Mouse (Mus musculus) embryo, embryonic 10 days (tissue): ENCODE data around the gene Gm38100.

ENCODE experiments used
- DNase-seq: peaks from one replicate; pipeline ENCODE4 v3.0.0-alpha.2; 2015; ENCODE audit warnings: low spot score

The Gm38100 gene

DNA sequence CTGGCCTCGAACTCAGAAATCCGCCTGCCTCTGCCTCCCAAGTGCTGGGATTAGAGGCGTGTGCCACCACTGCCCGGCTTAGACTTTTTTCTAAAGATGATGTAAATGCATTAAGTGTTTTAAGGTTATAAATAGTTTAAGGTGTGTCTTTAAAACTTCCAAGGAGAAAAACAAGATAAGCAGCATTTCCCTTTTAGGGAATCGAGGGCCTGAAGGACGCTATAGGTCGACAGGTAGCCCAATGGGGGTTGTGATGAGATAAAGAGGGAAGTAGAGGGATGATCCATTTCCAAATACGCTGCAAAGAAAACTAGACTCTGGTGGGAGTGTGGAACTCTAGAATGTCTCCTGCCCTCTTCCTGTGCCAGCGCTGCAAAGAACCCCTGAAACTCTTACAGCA, at the start of gene Gm38100:
Gene Gm38100 (plus strand): TSS at position 301 of the 400 bp plus-strand sequence.
- no peak for DNase-seq

DNA sequence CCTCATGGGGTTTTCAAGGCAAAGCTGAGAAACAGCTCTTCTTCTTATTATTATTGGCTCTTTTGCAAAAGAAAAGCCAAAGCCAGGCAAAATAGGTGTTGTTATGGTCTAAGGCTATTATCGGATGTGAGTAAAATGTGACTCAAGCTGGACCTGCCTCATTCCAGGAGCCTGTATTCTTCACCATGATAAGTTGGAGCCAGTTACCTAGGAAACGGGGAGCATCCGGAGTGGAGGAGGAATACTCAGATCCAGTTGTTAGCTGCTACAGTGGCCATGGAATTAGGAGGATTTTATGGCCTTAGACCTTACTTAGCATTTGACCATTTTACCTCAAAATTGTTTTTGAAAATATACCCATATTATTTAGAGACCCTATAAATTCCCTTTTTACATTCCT, 49.4 kb upstream of the Gm38100 start:
- DNase-seq = no peak

DNA sequence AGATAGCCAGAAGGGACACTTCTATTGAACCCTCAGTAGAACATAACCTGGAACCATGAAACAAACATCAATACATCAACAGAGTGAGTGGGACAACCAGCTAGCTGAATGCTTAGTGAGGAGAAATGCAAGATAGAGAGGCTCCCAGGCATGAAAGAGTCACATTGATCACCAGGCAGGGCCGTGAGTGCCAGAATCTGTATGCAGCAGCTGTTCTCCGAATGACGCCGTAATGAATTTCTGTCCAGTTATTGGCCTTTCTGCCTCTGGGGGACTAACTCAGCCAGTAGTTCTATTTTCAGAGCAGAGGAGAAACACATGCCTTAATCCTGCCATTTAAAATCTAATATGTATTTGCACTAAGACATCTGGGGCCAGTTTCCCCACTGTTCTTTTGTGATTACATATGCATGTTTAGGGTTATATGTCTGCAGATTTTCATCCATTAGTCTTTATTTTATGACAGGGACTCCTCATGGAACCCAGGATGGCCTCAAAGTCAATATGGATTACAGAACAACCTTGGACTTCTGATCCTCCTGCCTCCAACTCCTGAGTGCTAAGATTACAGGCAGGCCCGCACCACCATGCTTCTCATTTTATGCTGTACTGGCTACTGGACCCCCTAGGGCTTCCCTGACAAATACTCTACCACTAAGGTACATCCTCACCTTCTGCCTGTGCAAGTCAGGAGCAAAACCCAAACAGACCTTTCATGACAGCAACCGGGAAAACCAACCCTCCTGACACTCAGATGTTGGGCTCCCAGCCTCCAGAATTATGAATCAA, 47.9 kb upstream of the Gm38100 start:
- DNase-seq = no peak

DNA sequence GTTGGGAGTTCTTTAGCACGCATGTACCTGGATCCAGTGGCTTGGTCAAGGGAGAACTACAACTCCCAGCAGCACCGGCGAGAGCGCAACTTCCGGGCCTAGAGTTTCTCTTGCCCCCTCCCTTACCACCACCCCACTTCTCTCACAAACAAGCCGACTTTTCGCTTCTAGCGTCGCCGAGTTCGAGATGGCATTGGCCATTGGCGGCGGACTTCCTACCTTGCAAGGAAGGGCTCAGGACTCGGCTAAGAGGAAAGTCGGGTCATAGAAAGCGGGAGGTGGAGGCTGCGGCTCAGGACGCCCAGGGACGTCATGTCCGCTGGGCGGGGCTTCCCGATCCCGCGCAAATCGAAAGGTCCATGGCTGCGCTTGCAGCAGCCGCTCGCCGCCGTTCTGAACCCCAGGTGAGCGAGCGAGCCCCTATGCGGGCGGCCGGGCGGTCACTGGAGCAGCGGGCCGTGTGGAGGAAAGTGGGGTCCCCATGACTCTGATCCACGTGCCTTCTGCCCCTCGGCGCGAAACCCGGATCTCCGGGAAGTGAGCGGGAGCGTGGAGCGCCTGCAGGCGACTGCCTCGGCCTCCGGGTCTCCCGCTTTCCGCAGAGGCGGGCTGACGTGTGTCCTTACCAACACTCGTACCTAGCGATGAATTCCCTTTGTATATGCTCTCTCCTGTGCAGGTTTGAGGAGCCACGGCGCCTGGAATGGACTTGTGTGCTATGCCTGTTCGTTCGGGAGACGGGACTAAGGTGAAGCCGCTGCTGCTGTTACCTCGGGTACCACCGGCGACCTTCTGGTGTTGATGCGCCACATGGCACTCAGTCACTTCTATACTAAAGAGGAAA, 39.5 kb upstream of the Gm38100 start, which contains the start of gene Exo1:
Gene Exo1 (plus strand): TSS at position 129 of the 844 bp plus-strand sequence.
- DNase-seq = peak; percentile 89

DNA sequence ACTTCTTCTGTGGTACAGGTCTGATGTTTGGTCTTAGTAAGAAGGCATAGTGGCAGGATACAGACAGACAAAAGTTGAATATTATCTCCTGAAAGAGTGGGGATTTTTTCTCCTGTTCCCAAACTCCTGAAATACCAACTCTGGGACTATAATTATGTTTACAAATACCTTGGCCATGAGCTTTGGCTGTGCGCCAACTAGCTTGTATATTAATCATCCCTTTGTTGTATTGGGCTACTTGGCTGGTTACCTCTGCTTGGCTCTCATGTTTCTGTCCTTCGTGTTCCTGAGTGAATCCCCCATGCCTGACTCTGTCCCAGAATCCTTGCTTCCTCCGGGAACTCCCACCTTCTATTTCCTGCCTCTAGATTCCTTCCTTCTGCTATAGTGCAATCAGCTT, 36.7 kb upstream of the Gm38100 start:
- DNase-seq = no peak

DNA sequence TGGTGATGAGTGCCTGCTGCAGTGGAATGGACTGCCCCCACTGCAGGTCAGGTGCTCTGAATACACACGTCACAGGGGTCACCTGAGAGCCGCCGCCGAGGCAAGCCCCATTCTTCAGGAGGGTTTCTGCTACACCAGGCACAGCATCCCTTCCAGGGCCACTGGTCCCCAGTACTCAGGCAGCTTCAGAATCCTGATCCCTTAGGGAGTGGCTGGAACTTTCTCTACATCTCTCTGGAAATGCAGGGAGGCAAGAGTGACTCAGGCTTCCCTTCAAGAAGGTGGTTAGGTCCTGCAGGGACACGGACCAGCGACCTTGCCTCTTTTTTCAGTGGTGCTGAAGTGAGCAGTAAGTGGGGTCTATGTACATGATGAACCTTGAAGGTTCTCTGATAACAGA, 26.9 kb upstream of the Gm38100 start:
- DNase-seq = no peak

DNA sequence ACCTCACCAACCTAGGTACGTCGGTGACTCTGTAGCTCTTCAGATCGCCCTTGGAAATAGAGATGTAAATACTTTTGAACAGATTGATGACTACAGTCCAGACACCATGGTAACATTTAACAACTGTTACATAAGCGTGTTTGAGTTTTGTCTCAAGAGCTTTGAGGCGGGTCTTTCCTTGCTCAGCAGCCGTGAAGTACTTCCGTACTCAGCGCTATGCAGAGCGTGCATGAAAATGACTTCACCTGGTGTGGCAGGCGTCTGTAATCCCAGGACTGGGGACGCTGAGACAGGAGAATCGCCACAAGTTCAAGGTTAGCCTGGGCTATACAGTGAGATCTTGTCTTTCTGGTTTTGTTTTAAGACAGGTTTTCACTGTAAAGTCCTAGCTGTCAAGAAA, 26.4 kb upstream of the Gm38100 start:
- DNase-seq = no peak

DNA sequence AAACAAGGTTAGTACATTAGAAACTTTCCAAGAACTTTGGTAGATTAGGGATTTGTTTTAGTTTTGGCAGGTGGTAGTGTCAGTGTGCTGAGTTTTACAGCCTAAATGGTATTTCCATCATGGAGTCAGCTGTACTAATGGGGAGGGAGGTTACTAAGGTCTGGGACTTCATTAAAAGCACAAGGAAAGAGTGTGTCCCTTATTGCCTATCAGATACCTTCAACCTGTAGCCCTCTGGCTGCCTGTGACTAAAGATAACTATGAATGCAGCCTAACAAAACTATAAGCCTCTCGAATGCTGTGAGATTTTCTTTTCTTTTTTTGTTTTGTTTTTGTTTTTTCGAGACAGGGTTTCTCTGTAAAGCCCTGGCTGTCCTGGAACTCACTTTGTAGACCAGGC, 8.9 kb upstream of the Gm38100 start:
- no peak for DNase-seq

DNA sequence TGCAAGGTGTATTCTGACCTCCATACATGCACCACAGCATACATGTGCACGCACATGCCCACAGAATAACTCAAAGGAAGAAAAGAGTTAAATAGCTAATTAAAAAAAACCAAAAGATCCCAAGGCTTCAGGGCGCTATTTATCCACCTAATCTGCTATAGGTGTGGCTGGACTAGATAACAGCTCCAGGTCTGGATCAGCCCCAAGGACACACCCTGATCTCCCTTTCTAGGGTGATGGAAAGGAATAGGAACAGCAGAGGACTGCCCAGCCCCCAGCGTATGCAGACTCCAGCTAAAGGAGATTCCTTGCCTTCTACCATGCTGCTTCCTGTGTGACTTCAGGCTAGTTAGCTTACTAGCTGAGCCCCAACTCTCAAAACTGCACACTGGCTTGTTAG, 8.1 kb upstream of the Gm38100 start:
- DNase-seq = no peak

DNA sequence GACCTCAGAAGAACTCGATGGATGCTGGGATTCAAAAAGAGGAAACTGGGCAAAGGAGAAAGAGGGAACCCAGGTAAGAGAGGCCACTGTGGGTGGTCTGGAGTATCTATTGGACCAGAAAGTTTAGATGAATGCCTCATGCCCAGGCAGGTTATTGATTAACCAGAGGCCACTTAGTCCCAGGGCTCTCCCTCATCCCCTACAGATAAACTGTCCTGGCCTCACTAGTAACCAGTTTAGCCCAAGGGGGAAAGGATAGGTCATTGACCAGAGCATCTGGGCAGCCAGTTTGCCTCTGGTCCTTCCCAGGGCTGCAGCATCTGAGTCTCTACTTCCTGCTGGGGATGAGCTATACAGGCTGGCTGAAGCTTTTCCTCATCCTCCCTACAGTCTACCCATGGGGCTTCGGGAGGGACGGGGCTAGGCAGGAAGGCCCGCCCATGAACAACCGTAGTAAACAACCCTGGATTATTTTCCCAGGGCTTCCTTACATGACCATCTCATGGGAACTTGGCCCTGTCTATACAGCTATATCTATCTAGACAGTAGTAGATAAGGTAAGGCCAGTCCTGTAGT, 6.3 kb upstream of the Gm38100 start:
- DNase-seq = no peak

DNA sequence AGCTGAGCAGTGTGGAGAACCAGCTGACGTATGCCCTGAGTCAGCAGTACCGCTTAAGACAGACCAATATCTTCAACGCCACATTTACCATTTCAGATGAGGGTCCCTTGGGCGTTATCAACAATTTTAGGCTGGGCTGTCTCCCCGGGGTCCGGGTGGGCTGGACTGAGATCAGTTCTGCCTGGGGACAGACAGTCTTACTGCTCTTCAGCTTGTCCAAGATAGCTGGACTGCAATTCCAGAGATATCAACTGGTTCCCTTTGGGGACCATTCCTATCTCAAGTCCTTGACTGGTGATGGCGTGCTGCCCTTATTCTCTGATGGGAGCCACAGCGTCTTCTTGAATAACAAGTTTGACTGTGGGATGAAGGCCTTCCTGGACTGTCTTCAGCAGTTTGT, 962 bp downstream of the Gm38100 start:
- no peak for DNase-seq

DNA sequence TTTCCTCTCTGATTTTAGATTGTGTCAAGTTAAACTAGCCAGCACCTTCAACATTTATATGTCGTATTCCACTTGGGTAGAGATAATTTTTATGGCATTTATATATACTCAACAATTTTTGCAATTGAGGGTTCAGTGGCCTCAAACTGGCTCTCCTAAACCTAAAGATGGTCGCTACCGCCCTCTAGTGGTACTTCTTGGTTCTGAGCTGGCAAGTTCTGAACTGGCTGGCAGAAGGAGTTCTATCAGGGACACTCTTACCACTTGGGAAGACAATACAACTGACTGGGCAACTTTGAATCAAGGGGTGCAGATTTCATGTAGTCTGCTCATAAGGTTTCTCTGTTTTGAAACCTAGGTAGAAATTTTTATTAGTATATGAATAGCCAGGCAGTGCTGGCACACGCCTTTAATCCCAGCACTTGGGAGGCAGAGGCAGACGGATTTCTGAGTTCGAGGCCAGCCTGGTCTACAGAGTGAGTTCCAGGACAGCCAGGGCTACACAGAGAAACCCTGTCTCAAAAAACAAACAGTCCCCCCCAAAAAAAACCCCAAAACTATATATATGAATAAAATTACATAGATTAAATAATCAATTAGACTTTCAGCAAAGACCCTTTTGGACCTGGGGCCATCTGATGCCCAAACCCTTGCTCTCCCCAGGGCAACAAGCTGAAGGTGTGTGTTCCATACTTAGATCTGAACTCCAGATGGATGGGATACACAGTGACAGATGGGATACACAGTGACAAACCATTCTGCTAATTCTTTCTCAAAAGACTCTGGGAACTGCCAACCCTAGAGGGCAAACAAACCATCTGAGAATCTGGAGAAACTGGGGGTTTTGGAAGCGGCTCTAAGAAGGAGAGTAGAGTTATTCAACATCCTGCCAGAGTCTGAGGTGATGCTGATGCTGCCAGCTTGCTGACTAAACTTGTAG, 4.0 kb downstream of the Gm38100 start:
- peak; percentile 82 for DNase-seq

DNA sequence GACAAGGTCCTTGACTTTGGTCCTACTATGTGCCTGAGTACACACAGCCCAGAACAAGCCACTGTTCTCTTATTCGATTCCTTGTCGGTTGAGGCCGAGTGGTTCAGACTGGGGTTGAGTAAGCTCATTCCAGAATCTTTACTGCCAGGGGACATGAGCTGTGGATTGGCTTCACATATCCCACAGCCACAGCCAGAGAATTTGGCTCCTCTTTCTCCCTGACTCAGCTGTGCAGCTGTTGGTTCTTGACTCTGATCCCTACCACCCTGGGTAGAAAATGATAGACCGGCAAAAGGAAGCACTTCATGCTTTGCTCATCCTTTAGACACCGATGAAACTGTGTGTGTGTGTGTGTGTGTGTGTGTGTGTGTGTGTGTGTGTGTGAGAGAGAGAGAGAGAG, 11.3 kb downstream of the Gm38100 start:
- no peak for DNase-seq

DNA sequence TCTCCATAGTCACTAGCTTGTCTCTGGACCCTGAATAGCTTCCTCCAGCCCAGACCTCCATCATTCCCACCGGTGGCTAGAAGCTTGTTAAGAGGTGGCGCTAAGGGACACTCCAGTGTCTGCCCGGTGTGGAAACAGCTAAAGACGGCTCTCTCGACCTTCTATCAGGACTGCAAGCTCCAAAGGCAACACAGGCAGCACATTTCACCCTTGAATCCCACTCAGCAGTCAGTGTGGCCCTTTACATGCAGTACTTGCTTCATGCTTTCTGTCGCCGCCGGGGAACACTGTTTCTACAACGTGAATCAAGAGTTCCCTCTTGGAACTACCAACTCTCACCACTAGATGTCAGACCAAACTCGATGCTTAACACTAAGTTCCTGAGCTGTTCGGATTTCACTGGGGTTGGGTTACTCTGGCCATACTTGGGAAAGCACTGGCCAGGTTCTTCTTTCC, 16.2 kb downstream of the Gm38100 start:
- peak; percentile 95 for DNase-seq

DNA sequence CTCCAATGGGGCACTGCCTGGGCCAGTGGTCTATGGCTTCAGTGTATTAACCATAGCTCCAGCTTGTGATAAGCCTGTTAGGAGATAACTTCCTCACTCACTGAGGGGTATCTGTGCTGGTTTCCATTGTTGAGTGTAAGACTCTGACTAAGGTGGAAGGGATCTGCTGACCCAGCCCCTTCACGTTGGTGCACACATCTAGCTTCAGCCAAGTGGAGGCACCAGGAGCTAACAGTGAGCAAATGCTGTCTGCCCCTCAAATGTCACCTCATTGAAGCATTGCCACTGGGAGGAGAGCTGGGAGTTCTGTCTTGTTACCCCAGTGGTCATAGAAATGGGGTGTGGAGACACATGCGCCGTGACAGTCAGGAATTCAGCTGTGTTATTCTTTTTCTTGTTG, 18.6 kb downstream of the Gm38100 start:
- no peak for DNase-seq

DNA sequence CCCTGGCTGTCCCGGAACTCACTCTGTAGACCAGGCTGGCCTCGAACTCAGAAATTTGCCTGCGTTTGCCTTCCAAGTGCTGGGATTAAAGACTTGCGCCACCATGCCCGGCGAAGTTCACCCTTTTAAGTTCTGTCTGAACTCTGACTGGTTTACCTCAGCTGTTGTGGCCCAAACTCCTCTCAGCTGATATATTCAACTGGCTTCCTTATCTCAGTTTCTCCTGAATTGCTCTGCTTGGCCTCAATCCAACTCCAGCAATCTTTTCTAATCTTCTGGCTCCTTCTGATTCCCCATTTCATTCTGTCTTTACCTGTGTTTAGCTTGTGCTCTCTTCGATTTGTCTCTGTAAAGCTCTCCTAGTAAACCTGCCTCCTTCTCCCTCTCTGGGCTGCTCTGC, 23.0 kb downstream of the Gm38100 start:
- DNase-seq = no peak

DNA sequence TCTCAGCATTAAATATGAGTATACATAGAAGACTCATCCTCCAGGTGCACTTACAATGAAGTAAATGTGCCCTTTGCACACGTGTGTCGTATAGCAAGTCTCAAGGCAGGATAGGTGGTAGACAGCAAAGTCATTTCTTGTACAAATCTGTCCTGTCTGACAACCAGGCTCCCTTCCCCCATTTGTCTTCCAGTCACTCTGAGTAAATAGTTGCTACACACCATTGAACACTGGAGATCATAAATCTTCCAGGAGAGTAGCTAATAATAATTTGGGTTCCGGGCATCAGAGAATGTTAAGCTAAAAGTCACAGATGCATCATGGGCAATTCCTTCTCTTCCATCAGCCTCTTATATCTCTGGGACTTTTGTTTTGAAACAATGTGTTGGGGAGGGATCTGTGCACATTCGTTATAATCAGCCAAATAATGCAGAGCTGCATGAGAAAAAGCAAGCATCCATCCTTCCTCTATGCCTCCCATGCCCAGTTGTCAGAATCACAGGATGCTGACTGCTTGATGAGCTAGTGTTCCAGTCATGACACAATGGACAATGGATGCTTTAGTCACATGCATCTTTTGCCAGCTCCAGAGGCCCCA, 26.7 kb downstream of the Gm38100 start:
- no peak for DNase-seq

DNA sequence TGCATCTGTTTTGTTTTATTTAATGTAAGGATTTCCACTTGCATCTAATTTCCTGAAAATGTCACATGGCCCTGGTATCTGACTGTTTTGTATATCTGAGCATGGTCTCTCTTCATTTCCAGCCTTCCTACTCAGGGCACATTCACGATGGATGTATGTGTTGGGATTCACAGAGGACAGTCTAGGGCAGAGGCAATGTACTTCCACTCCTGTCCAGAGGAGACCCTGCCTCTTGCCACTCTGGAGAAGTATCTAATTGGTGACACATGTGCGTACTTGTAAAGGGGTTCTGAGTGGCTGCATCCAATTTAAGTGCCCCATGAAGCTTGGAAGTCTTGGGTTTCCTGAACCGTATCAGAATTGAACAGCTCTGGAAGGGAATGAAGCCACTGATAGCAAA, 30.3 kb downstream of the Gm38100 start:
- peak; percentile 6 for DNase-seq

DNA sequence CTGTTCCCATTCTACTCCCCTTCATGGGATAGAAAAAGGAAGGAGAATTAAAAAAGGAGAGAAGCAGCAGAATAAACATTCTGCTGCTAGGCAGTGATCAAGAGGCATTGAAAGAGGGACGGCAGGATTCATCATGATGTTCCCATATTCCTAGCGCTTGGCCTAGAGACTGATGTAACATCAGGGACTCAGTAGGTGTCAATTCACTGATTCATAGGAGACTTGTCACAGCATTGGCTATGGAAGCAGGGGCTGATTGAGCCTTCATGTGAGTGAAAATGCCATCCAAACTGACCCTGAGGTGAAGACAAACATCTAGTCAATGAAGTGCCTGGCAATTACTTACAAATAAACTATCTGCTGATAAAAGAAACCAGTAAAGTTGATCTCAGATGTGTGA, 30.7 kb downstream of the Gm38100 start:
- no peak for DNase-seq

DNA sequence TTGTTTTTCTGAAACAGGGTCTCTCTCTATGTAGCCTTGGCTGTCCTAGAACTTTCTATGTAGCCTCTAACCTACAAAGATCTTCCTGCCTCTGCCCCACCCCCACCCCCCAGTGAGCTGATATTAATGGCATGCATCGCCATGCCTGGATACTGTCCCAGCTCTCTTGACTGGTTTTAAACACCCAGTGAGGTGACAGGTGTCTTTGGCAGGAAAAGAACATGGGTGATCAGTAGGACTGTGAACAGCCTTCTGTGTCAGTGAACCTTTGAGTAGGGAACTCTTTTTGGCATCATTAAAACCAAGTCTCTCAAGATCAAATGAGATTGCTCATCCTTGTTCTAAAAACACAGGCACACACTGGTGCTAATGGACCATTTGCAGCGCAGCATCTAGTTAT, 41.7 kb downstream of the Gm38100 start:
- DNase-seq = no peak

DNA sequence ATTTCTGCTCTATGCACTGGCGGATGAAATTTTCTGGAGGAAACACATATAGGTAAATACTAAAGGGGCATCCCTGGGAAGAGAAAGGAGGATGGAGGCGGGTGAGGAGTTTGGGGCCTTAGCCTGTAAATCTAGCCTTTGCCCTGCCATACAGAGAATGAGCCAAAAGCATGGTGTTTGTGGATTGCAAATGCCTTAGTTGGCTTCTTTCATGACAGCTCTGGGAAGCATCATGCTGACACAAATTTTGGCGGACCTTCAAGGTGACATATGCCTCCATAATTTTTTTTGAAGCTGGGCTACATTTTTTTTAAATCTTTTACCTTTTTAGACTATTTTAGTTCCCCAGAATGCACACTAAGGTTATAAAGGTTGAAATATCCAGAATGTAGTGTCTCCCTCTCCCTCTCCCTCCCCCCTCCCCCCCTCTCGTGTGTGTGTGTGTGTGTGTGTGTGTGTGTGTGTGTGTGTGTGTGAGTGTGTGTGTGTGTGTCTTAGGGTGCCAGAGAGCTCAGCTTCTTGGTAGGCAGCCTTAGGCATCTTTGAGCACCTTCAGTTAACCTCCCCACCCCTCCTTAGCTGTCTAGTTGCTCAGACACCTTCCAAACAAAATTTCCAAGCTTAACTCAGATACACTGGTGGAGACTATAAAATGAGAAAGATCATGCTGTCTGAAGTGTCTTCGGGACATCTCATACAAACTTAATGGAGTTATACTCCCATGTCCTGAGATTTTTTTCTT, 47.0 kb downstream of the Gm38100 start:
- no peak for DNase-seq
